Mouse (Mus musculus) thymus, adult 2 months (tissue): ENCODE measurements around the gene Polr3b.

ENCODE experiments used
- CTCF ChIP-seq: fragments of 200-500 bp; IDR thresholded peaks from 2 replicates; pipeline ENCODE4 v1.5.1; 2012; ENCODE audit warnings: mild to moderate bottlenecking, control low read depth, low read length, moderate library complexity, borderline replicate concordance; ENCODE audit not compliant: control insufficient read depth, poor library complexity, insufficient read depth; ENCODE audit errors: extremely low read depth
- POLR2A ChIP-seq: fragments of 200-500 bp; IDR thresholded peaks from 2 replicates; pipeline ENCODE4 v1.6.1; 2012; ENCODE audit warnings: mild to moderate bottlenecking, low read length, control low read depth, moderate library complexity; ENCODE audit not compliant: control insufficient read depth, poor library complexity, insufficient read depth; ENCODE audit errors: extremely low read depth

- TF ChIP-seq CTCF (no peak), POLR2A (no peak)
Observed at GRCm38 (mm10) chr10:84657437-84658087, 35.5 kb downstream of the Polr3b start.
